Mouse (Mus musculus): ENCODE data around the gene Cts6. TPM values are rescaled to one million over a fixed set of nuclear protein-coding genes. Genes with fewer than 3 reads are reported as not detected.

Cts6 gene
- not detected in 2 replicates for polyA plus RNA-seq (2012; ENCODE audit: low replicate concordance)

DNA sequence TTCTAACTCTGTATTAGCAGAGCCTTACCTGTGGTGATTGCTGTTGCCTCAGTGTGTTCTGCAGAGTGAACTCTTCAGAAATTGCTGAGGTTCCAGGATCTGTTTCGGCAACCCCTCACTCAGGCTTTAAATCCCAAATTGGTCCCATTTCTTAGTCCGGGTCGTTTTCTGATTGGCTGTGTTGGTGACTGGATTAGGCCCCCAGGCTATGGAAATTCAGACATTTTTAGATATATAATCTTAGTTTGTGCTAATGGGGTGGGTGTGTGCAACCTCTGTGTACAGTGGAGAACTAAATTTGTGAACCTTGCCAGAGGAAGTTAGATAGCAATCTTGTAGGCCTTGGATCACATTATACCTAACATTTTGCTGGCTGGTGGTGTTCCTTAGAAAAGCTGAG lies at the start of gene Cts6:
Gene Cts6 (minus strand): TSS at position 101 of the 400 bp plus-strand sequence.

DNA sequence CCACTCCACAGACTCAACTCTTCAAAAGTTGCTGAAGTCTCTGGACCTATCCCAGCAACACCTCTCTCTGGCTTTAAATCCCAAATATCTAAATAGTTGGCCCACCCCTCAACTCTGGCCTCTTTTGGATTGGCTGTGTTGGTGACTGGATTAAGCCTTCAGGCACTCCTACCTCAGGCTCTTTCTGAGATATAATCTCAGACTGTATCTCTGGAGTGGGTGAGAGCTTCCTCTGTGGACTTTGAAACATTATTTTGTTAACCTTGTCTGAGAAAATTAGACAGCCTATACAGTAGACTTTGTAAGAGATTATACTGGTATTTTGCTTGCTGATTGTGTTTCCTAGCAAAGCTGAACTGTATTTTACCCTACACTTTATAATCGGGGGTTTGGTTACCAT lies 39.1 kb downstream of the Cts6 start, which contains the start of gene Ctsr:
Gene Ctsr (minus strand): TSS at position 101 of the 400 bp plus-strand sequence.

Other genes starting within 250 kb of the Cts6 start
- gene Ctsj, start 197.5 kb downstream of the Cts6 start, polyA plus RNA-seq (2012; ENCODE audit: low replicate concordance), result not detected in 2 replicates
- not detected in 2 replicates for gene Ctsq, start 162.8 kb downstream of the Cts6 start, polyA plus RNA-seq (2012; ENCODE audit: low replicate concordance)
- gene Ctsr, start 39.2 kb downstream of the Cts6 start, polyA plus RNA-seq (2012; ENCODE audit: low replicate concordance), result not detected in 2 replicates
- not detected in 2 replicates for gene Cts8, start 51.9 kb upstream of the Cts6 start, polyA plus RNA-seq (2012; ENCODE audit: low replicate concordance)
- gene Gm49398, start 85.4 kb upstream of the Cts6 start, polyA plus RNA-seq (2012; ENCODE audit: low replicate concordance), result not detected in 2 replicates
- gene Cts7, start 154.8 kb upstream of the Cts6 start, polyA plus RNA-seq (2012; ENCODE audit: low replicate concordance), result not detected in 2 replicates

Data from leukemia stem cell, adult 10-12 weeks (primary cell).